Mouse (Mus musculus): ENCODE measurements around the gene Best2. TPM values are rescaled to one million over a fixed set of nuclear protein-coding genes. Genes with fewer than 3 reads are reported as not detected.

Gene Best2
- polyA plus RNA-seq, 1 experiment from 2014 or later = not detected

DNA sequence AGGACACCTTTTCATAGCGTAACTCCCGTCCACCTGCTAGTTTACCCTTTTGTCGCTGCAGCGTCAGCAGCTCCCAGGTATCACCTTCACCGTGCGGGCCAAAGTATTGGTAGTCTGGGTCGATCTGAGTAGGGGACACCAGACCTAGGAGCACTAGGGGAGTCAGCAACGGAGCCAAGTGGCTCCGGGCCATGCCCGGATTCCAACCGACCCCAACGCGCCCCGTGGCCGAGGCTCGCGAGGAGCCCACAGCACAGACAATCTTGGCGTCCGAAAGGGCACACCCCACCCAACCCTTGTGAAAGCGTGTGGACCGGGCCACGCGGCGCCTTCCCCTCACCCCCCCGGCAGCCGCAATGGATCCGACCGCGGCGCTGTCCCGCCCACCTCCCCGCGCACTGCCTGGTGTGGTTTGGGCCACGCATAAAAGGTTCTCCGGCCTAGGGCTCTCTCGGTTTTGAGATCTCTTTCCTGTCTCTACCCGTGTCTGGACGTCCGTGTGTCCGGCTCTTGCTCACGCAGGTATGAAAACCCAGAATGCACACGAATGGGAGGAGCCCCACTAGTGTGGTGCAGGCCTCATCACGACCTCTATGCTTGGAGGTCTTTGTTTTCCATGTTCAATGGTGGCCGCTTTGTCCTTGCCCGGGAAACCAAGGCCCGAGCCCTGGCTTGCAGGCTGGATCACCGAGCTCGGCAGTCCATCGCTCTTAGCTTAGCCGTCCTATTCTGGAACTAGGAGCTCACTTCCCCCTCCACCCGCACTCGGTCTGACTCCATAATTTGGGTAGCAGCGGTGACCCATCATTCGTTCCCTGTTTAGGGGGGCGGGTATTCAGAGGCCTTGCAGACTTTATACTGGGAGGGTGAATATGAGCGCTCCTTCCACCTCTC, 44.8 kb downstream of the Best2 start, which contains the start of the genes Gm49661, Prdx2 and Rnaseh2a:
Gm49661 (minus strand) TSS at position 193 of the 894 bp plus-strand sequence.
Prdx2 (plus strand) TSS at position 347 of the 894 bp plus-strand sequence.
Rnaseh2a (minus strand) TSS at position 527 of the 894 bp plus-strand sequence.
- Histone ChIP-seq H3K9me3 (replicated peaks) (no peaks in the 10 kb centered on the region), H3K36me3 (peaks cover 36% of the 10 kb centered on the region), H3K9ac (peak within 1 kb of the TSS; percentile 81), H3K27ac (peak within 1 kb of the TSS; percentile 93), H3K27me3 (no peaks in the 10 kb centered on the region), H3K4me3 (replicated peaks) (peak within 1 kb of the TSS; percentile 76), H3K4me2 (peak within 1 kb of the TSS; percentile 83), H3K4me1 (peaks cover 44% of the 10 kb centered on the region)
- peak; percentile 71 for ATAC-seq (replicated peaks; ENCODE audit: low FRiP score)
- under 1% methylated on average over 56 of the region's 56 CpGs for WGBS

- H3K9me3 ChIP-seq (replicated peaks) = no peaks in the 10 kb centered on the region
- H3K9ac ChIP-seq = peak overlapping the region; percentile 81
- H3K36me3 ChIP-seq = peaks cover 36% of the 10 kb centered on the region
- peaks cover 48% of the 10 kb centered on the region for H3K4me1 ChIP-seq
- peak overlapping the region; percentile 76 for H3K4me3 ChIP-seq (replicated peaks)
- no peaks in the 10 kb centered on the region for H3K27me3 ChIP-seq
- peak overlapping the region; percentile 93 for H3K27ac ChIP-seq
- H3K4me2 ChIP-seq = peak overlapping the region; percentile 83
- ATAC-seq (replicated peaks; ENCODE audit: low FRiP score) = no peak
- WGBS = 14% methylated on average over 2 of the region's 2 CpGs
Measured at GRCm38 (mm10) chr8:84968650-84969049, 45.7 kb downstream of the Best2 start.

DNA sequence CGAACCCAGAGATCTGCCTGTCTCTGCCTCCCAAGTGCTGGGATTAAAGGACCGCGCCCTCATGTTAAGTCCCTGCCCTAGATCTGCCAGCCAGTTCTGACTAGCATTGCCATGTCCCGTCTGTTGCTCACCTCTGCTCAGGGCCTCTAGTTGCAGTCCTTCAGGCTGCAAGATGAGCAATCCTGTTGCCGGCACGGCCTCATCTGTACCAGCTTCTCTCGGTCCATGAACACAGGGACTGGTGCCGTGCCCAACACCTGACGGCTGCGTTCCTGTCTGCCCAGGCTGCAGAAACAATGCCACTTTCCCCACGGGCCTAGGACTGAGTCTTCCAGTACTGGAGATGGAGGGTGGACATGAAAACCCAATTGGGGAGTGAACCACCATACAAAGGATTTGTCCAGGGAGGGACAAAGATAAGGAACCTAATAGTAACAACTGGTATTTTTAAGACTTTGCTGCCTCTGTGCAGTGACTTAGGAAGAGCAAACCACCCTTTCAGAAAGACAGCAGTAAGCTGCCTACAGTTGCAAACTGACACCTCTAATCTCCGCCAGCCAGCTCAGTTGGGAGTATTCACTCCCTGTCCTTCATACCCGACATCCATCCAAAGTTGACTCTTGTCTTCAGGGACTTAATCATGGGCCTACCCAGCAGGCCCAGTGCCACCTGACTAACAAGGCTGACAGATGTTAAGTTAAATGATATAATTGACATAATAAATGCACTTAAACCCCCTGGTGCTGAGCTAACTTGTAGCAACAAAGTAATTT, 46.6 kb downstream of the Best2 start:
- no peak overlapping the region for H3K4me3 ChIP-seq (replicated peaks)
- H3K27ac ChIP-seq = peak overlapping the region; percentile 93; the same call in 1 of the 2 replicates
- no peaks in the 10 kb centered on the region for H3K9me3 ChIP-seq (replicated peaks)
- peaks cover 31% of the 10 kb centered on the region for H3K36me3 ChIP-seq
- 89% methylated on average over 13 of the region's 13 CpGs for WGBS
- H3K27me3 ChIP-seq = no peaks in the 10 kb centered on the region
- H3K9ac ChIP-seq = no peak overlapping the region
- H3K4me1 ChIP-seq = peaks cover 48% of the 10 kb centered on the region
- H3K4me2 ChIP-seq = 0 out of 2 replicates have a peak overlapping the region, but pooled peaks have one; percentile 83
- no peak for ATAC-seq (replicated peaks; ENCODE audit: low FRiP score)

GRCm38 (mm10) chr8:84966603-84967002, 47.7 kb downstream of the Best2 start:
- peaks cover 48% of the 10 kb centered on the region for H3K4me1 ChIP-seq
- peaks cover 30% of the 10 kb centered on the region for H3K36me3 ChIP-seq
- peak overlapping the region; percentile 70; the same call in 1 of the 2 replicates for H3K4me3 ChIP-seq (replicated peaks)
- H3K27me3 ChIP-seq = no peaks in the 10 kb centered on the region
- 38% methylated on average over 3 of the region's 3 CpGs for WGBS
- no peak for ATAC-seq (replicated peaks; ENCODE audit: low FRiP score)
- H3K9me3 ChIP-seq (replicated peaks) = no peaks in the 10 kb centered on the region
- H3K27ac ChIP-seq = peak overlapping the region; percentile 86
- peak overlapping the region; percentile 80 for H3K4me2 ChIP-seq
- no peak overlapping the region for H3K9ac ChIP-seq

- Histone ChIP-seq H3K4me1 (peaks cover 42% of the 10 kb centered on the region), H3K27me3 (no peaks in the 10 kb centered on the region), H3K9ac (peak overlapping the region; percentile 52), H3K9me3 (replicated peaks) (no peaks in the 10 kb centered on the region), H3K4me3 (replicated peaks) (peak overlapping the region; percentile 70), H3K27ac (peak overlapping the region; percentile 86), H3K36me3 (peaks cover 30% of the 10 kb centered on the region), H3K4me2 (peak overlapping the region; percentile 80)
- WGBS = 1% methylated on average over 41 of the region's 41 CpGs
- peak; percentile 89 for ATAC-seq (replicated peaks; ENCODE audit: low FRiP score)
Measured at GRCm38 (mm10) chr8:84965731-84966291, 48.5 kb downstream of the Best2 start.

DNA sequence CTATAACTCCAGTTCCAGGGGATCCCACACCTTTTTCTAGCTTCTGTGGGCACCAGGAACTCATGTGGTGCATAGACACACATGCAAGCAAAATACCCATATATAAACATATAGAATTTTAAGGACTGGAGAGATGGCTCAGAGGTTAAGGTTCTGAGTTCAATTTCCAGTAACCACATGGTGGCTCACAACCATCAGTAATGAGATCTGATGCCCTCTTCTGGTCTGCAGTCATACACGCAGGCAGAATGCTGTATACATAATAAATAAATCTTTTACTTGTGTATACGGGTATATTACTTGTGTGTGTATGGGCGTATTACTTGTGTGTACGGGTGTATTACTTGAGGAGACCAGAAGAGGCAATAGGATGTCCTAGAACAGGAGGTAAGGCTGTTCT, 50.4 kb downstream of the Best2 start:
- Histone ChIP-seq H3K4me3 (replicated peaks) (no peak overlapping the region), H3K27me3 (no peaks in the 10 kb centered on the region), H3K4me2 (no peak overlapping the region), H3K9me3 (replicated peaks) (no peaks in the 10 kb centered on the region), H3K4me1 (peaks cover 36% of the 10 kb centered on the region), H3K9ac (no peak overlapping the region), H3K36me3 (peaks cover 44% of the 10 kb centered on the region), H3K27ac (no peak overlapping the region)
- 86% methylated on average over 4 of the region's 4 CpGs for WGBS
- no peak for ATAC-seq (replicated peaks; ENCODE audit: low FRiP score)

DNA sequence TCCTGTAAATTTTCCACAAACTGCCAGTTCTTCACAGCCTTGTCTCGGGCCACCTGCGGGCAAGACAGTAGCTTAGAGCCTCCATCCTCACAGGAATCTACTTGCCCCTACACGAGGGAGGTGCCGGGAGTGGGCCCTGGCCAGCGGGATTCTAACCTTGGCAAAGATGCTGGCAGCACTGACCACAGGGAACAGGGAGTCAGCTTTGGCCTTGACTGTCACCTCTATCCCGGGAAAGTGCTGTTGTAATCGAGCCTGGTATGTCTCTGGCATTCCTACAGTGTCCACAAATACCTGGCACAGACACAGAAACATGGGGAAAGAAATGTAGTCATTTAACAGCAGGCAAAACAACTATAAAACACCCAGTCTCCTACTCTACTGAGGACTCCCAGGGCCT, 54.5 kb downstream of the Best2 start:
- H3K4me2 ChIP-seq = no peak overlapping the region
- 91% methylated on average over 7 of the region's 7 CpGs for WGBS
- H3K27ac ChIP-seq = no peak overlapping the region
- H3K4me3 ChIP-seq (replicated peaks) = no peak overlapping the region
- H3K4me1 ChIP-seq = peaks cover 6% of the 10 kb centered on the region
- no peaks in the 10 kb centered on the region for H3K9me3 ChIP-seq (replicated peaks)
- H3K9ac ChIP-seq = no peak overlapping the region
- H3K36me3 ChIP-seq = peaks cover 71% of the 10 kb centered on the region
- ATAC-seq (replicated peaks; ENCODE audit: low FRiP score) = no peak
- H3K27me3 ChIP-seq = no peaks in the 10 kb centered on the region

Small RNA genes within 50 kb of the gene (microRNA-seq; reads per million reads assigned to microRNA genes)
- 0.89 reads per million for gene Mir7070

Other genes starting within 250 kb of the Best2 start
- 14.2 and 15.5 TPM in 2 replicates for gene Nfix, start 214.2 kb downstream of the Best2 start, polyA plus RNA-seq (2015; fragmentation: Nextera tagmentation; extraction: Ambion mirVana)
- gene Dand5, start 191.7 kb downstream of the Best2 start, polyA plus RNA-seq (2015; fragmentation: Nextera tagmentation; extraction: Ambion mirVana) = 6.3 and 7.0 TPM in 2 replicates
- 52.6 and 53.0 TPM in 2 replicates for gene Gadd45gip1, start 183.0 kb downstream of the Best2 start, polyA plus RNA-seq (2015; fragmentation: Nextera tagmentation; extraction: Ambion mirVana)
- 112 and 122 TPM in 2 replicates for gene Rad23a, start 173.9 kb downstream of the Best2 start, polyA plus RNA-seq (2015; fragmentation: Nextera tagmentation; extraction: Ambion mirVana)
- gene Calr, start 167.6 kb downstream of the Best2 start, polyA plus RNA-seq (2015; fragmentation: Nextera tagmentation; extraction: Ambion mirVana) = 1,039 and 1,041 TPM in 2 replicates
- 102 and 103 TPM in 2 replicates for gene Farsa, start 157.5 kb downstream of the Best2 start, polyA plus RNA-seq (2015; fragmentation: Nextera tagmentation; extraction: Ambion mirVana)
- 66.5 and 70.3 TPM in 2 replicates for gene Syce2, start 142.4 kb downstream of the Best2 start, polyA plus RNA-seq (2015; fragmentation: Nextera tagmentation; extraction: Ambion mirVana)
- 49.8 and 51.2 TPM in 2 replicates for gene Gcdh, start 120.6 kb downstream of the Best2 start, polyA plus RNA-seq (2015; fragmentation: Nextera tagmentation; extraction: Ambion mirVana)
- 3.4 and 7.2 TPM in 2 replicates for gene Klf1, start 112.6 kb downstream of the Best2 start, polyA plus RNA-seq (2015; fragmentation: Nextera tagmentation; extraction: Ambion mirVana)
- gene Dnase2a, start 106.0 kb downstream of the Best2 start, polyA plus RNA-seq (2015; fragmentation: Nextera tagmentation; extraction: Ambion mirVana) = 8.3 and 8.6 TPM in 2 replicates
- 0.40 and 0.48 TPM in 2 replicates for gene Mast1, start 77.2 kb downstream of the Best2 start, polyA plus RNA-seq (2015; fragmentation: Nextera tagmentation; extraction: Ambion mirVana)
- 0.45 and 0.49 TPM in 2 replicates for gene Rtbdn, start 67.5 kb downstream of the Best2 start, polyA plus RNA-seq (2015; fragmentation: Nextera tagmentation; extraction: Ambion mirVana)
- gene Gm49661, start 45.1 kb downstream of the Best2 start, polyA plus RNA-seq (2015; fragmentation: Nextera tagmentation; extraction: Ambion mirVana) = not detected in 2 replicates
- 808 and 824 TPM in 2 replicates for gene Prdx2, start 44.9 kb downstream of the Best2 start, polyA plus RNA-seq (2015; fragmentation: Nextera tagmentation; extraction: Ambion mirVana)
- gene Rnaseh2a, start 44.8 kb downstream of the Best2 start, polyA plus RNA-seq (2015; fragmentation: Nextera tagmentation; extraction: Ambion mirVana) = 125 and 129 TPM in 2 replicates
- 9.6 TPM in 2 replicates for gene Junb, start 35.8 kb downstream of the Best2 start, polyA plus RNA-seq (2015; fragmentation: Nextera tagmentation; extraction: Ambion mirVana)
- gene Hook2, start 23.9 kb downstream of the Best2 start, polyA plus RNA-seq (2015; fragmentation: Nextera tagmentation; extraction: Ambion mirVana) = 25.3 and 27.0 TPM in 2 replicates
- gene Asna1, start 10.8 kb upstream of the Best2 start, polyA plus RNA-seq (2015; fragmentation: Nextera tagmentation; extraction: Ambion mirVana) = 133 and 143 TPM in 2 replicates
- 119 and 120 TPM in 2 replicates for gene Trir, start 12.3 kb upstream of the Best2 start, polyA plus RNA-seq (2015; fragmentation: Nextera tagmentation; extraction: Ambion mirVana)
- 25.8 and 30.0 TPM in 2 replicates for gene Tnpo2, start 22.4 kb upstream of the Best2 start, polyA plus RNA-seq (2015; fragmentation: Nextera tagmentation; extraction: Ambion mirVana)
- gene Fbxw9, start 45.5 kb upstream of the Best2 start, polyA plus RNA-seq (2015; fragmentation: Nextera tagmentation; extraction: Ambion mirVana) = 28.9 and 32.1 TPM in 2 replicates
- 0.66 and 0.82 TPM in 2 replicates for gene Gm5741, start 53.5 kb upstream of the Best2 start, polyA plus RNA-seq (2015; fragmentation: Nextera tagmentation; extraction: Ambion mirVana)
- gene Dhps, start 57.2 kb upstream of the Best2 start, polyA plus RNA-seq (2015; fragmentation: Nextera tagmentation; extraction: Ambion mirVana) = 68.8 and 72.3 TPM in 2 replicates
- 141 TPM in 2 replicates for gene Wdr83os, start 66.2 kb upstream of the Best2 start, polyA plus RNA-seq (2015; fragmentation: Nextera tagmentation; extraction: Ambion mirVana)
- 43.3 and 45.1 TPM in 2 replicates for gene Wdr83, start 66.8 kb upstream of the Best2 start, polyA plus RNA-seq (2015; fragmentation: Nextera tagmentation; extraction: Ambion mirVana)
- 39.2 and 41.5 TPM in 2 replicates for gene Man2b1, start 68.7 kb upstream of the Best2 start, polyA plus RNA-seq (2015; fragmentation: Nextera tagmentation; extraction: Ambion mirVana)
- gene Zfp791, start 108.6 kb upstream of the Best2 start, polyA plus RNA-seq (2015; fragmentation: Nextera tagmentation; extraction: Ambion mirVana) = 2.0 and 2.6 TPM in 2 replicates
- gene Cks1brt, start 137.4 kb upstream of the Best2 start, polyA plus RNA-seq (2015; fragmentation: Nextera tagmentation; extraction: Ambion mirVana) = not detected in 2 replicates
- not detected in 2 replicates for gene Olfr371, start 211.5 kb upstream of the Best2 start, polyA plus RNA-seq (2015; fragmentation: Nextera tagmentation; extraction: Ambion mirVana)